Mouse (Mus musculus): ENCODE results near the gene Vps37c.

Gene Vps37c

GRCm38 (mm10) chr19:10713551-10713950 is 25.0 kb downstream of the Vps37c start:
- no peak for ATAC-seq (ENCODE audit: low TSS enrichment)

DNA sequence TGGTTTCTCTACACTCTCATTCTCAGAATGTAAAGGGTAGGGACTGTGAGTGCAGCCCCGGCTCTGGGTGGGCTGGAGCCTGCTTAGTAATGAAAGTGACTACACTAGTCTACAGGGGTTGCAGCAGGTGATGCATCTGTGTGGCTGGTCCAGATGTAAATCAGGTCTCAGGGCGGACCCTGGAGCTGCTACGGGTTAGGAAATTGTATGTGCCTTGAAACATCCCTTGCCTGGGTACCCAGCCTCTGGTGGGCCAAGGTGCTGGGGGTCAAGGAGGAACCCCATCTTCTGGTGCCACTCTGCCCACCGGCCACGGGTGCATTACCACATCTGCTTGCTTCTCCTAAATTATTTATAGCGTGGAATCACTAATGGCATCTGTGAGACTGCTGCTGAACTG is 25.6 kb downstream of the Vps37c start:
- no peak for ATAC-seq (ENCODE audit: low TSS enrichment)

DNA sequence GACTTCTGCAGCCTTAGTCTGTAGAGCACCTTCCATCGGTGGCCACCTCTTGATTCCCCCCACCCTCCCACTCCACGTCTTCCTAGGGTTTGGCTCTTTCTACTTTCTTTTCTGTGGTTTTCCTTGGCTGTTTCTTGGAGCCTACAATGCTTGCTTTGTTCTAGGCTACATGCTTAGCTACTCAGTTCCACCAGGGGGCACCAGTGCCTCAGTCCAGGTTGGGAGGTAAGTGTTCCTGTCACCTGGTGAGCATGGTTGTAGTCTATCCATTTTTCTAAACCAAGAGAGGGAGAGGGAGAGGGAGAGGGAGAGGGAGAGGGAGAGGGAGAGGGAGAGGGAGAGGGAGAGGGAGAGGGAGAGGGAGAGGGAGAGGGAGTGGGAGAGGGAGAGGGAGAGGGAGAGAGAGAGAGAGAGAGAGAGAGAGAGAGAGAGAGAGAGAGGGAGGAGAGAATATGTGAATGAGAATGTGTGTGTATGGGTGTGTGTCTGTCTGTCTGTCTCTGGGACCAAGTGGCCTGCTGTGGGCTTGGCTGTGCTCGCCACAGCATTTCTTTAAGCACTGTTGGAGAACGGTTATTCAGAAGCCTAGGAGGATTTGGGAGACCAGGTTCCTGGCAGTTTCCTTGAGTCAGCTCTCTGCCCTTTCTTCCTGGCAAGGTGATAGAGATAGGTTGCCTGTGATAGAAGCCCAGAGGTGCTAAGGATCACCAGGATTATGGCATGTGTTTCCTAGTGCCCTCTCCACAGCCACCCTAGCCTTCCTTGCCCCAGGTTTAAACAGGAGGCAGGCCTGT is 26.3 kb downstream of the Vps37c start:
- ATAC-seq (ENCODE audit: low TSS enrichment), result peak; percentile 76

DNA sequence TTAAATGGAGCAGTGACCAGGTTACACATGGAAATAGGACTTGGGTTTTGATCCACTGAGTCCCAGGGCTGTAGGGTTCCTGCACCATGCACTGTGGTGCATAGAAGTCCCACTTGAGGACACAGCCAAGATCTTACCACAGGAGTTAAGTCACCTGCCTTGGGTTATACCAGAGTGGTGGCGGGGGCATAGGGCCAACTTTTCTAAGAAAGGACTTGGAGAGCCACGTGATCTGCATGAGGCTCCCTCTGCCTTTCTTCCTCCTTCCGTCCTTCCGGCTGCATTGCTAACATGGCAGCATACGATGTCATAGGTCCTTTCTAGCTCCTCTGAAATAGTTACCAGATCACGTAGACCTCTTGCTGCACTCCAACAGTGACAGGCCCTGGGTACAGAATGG is 26.9 kb downstream of the Vps37c start:
- no peak for ATAC-seq (ENCODE audit: low TSS enrichment)

DNA sequence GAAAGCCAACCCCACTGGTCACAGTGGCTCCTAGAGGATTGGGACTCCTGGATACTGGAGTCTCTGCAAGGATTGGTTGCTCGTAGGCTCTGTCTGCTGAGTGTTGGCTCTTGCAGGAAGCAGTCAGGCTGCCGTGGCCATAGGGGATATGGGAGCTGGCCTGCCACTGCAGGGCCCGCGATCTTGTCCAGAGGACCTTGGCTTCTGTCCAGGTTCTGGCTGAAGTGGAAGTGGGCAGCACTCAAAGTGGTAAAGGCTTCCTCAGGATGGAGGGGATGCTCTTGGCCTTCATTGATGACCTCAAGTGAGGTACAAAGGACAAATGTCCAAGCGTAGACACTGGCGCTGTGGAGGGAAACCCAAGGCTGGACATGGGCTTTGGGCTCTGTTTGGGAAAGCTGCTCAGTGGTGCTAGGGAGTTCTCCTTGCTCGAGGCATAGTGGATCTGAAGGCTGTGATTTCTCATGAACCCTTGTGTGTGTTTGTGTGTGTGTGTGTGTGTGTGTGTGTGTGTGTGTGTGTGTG is 29.8 kb downstream of the Vps37c start:
- no peak for ATAC-seq (ENCODE audit: low TSS enrichment)

GRCm38 (mm10) chr19:10719751-10720150 is 31.2 kb downstream of the Vps37c start:
- no peak for ATAC-seq (ENCODE audit: low TSS enrichment)

DNA sequence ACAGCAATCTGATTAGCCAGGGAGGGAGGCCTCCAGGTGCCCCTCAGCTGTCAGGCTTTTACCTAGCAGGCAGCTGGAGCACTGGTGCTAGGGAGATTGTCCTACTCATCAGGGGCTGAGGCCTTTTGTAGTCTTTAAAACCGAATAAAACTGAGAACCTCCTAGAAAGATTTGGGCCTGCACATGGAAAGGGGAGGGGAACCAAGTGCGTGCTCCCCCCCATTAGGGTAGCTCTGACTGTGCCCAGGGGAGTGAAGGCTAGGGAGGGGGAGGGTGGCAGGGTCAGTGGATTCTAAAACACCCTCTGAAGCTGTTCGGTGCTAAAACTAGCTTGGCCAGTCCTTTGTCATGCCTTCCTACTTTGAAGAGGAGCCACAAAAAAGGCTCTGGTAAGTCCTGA is 32.0 kb downstream of the Vps37c start:
- no peak for ATAC-seq (ENCODE audit: low TSS enrichment)

- ATAC-seq (ENCODE audit: low TSS enrichment), result no peak
Measured at GRCm38 (mm10) chr19:10721064-10721463, 32.5 kb downstream of the Vps37c start.

DNA sequence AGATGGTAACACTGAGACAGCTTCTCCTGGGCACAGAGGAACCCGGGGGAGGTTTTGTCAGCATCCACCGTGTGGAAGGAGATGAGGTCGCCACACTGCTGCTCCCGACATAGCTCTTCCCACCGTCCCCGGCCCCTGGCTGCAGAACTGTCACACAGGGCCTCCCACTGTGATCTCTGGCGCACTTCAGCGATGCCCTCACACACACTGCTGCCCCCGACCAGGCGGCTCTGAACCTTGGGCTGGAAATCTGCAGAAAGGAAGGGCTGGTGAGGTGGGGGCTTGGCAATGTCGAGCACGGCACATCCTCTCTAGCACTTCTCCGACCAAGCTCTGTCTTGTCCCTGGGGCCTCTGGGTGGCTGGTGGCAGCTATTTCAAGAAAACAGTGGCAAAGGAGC is 34.5 kb downstream of the Vps37c start:
- peak; percentile 48; the same call in 1 of the 2 replicates for ATAC-seq (ENCODE audit: low TSS enrichment)

GRCm38 (mm10) chr19:10723649-10724048 is 35.1 kb downstream of the Vps37c start:
- no peak for ATAC-seq (ENCODE audit: low TSS enrichment)

DNA sequence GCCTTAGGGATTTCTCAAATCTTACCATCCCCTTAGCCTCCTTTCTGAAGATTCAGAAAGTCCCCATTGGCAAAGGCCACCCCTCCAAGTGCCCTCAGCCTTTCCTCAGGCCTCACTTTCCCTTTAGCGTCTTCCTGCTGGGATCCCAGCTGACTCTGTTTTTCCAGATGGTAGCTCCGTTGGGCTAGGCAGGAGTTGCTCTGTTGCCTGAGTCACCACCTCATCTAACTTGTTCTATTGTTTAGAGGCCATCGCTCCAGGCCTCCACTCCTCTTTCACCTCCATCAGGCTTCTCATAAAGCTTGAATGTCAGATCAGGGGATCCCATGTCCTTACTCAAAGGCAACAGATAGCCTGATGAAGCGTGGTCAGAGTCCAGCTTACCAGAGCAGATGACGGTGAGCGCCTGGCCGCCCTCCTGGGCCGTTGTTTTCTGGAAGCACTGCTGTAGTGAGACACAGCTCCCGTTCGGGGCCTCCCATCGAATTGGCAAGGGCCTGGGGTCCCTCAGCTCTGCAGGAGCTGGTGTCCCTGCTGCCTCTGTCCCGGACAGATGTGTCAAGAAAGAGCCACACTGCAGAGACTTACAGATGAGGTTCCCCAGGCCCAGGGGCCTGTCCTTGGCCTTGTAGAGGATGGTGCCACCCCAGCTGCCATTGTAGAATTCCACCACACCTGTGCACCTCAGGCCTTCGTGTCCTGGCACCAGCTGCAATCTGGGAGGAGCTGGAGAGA is 36.3 kb downstream of the Vps37c start:
- no peak for ATAC-seq (ENCODE audit: low TSS enrichment)

DNA sequence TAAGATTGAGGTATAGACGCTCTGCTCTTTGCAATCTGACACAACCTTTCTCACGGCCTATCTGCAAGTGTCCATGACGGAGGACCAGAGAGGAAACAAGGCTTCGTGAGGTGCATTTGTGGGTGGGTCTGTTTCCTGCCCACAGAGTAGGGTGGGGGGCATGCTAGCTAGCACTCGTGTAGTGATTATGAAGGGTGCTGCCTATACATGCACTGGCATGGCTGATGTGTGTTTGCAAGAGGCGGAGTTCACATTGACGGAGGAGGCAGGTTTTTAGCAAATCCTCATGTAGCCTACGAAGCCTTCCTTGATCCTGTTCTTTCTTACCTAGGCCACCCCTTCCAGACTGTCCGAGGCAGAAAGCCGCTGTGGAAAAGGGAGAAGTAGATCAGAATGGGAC is 41.4 kb downstream of the Vps37c start:
- no peak for ATAC-seq (ENCODE audit: low TSS enrichment)

DNA sequence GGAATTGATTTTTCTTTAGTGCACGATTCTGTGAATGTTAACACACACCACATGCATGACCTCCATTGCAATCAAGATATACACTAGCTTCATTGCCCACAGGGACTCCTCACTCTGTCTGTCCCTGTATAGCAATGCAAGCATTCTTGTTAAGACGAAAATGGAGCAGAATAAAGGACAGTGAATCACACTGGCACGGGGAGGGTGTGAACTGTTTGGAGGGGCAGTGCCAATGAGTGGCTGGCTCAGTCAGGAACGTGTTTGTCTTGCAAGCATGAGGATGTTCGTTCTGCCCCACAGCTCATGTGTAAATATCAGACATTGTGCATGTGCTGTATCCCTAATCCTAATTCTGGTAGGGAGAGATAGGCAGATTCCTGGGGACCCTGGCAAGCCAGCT is 41.9 kb downstream of the Vps37c start:
- ATAC-seq (ENCODE audit: low TSS enrichment), result peak; percentile 91

DNA sequence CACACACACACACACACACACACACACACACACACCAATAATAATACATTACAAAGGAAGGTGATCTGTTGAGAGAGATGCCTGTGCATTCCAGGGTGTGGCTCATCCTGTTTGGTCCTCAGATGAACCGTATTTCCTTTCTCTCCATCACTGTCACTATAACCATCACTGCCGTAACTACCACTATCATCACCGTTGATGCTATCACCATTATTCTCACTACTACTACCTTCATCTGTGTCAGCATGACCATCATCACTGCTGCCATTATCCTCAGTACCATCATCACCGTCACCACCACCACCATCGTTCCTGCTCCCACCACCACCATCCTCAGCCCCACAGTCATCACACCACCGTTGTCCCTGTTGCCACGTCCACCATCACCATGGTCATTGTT is 43.4 kb downstream of the Vps37c start:
- ATAC-seq (ENCODE audit: low TSS enrichment), result no peak

GRCm38 (mm10) chr19:10732741-10733140 is 44.2 kb downstream of the Vps37c start:
- ATAC-seq (ENCODE audit: low TSS enrichment), result no peak

GRCm38 (mm10) chr19:10733501-10734127 is 45.1 kb downstream of the Vps37c start:
- peak; percentile 48; the same call in 1 of the 2 replicates for ATAC-seq (ENCODE audit: low TSS enrichment)

DNA sequence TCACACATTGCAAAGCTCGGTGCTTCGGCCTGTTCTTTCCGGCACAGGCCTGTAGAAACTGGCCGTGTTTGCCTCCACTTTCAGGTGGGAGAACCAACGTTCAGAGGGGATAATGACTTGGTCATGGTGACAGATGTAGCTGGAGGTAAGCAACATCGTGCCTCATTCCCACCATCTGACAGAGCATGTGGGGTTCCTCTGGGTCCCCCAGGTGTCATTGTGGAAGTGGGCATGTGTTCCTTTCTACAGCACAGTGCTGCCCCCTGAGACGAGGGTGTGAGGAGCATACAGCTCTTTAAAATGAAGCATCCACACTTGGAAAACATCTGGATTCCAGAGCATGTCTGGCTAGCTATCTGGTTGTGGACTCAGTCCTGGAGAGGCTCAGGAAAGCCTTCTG is 46.0 kb downstream of the Vps37c start:
- no peak for ATAC-seq (ENCODE audit: low TSS enrichment)

GRCm38 (mm10) chr19:10735061-10735460 is 46.5 kb downstream of the Vps37c start:
- no peak for ATAC-seq (ENCODE audit: low TSS enrichment)

DNA sequence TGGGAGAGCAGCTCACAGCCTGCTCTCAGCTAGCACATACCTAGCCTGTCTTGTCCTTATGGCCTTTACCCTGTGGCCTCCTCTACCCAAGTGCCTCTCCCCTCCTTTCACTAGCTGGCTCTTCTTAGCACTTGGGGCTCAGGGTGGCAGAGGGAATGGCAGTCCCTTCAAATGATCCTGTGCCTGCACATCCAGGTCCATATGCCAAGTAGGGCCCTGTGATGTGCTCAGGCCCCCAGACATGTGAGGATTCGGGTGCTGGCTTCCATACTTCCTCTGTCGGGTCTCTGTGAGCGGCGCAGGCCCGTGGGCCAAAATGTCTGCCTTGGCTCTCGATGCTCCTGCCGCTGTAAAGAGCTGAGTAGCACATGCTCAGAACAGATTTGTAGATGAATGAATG is 47.3 kb downstream of the Vps37c start:
- ATAC-seq (ENCODE audit: low TSS enrichment), result no peak

DNA sequence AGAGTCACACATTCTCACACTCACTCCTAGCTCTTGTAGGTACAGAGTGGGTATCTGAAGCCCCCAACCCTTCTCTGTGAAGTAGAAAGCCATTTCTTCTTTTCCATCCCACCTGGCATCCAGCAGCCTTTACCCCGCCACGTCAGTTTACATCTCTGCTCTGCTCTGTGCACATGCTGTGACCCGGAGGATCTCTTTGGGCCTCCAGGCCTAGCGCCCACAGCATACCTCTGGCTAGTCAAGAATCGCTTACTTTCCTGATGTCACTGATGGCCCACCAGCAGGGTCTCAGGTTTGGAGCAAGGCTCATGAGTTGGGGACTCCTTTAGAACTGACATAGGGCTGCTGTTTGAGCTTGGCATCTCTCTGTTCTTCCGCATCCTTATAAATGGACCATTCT is 49.5 kb downstream of the Vps37c start:
- ATAC-seq (ENCODE audit: low TSS enrichment), result no peak

GRCm38 (mm10) chr19:10738811-10739210 is 50.3 kb downstream of the Vps37c start, which contains the start of gene Cd5:
Gene Cd5 (minus strand): TSS chr19:10739002.
- ATAC-seq (ENCODE audit: low TSS enrichment), result no peak

GRCm38 (mm10) chr19:10739916-10740315 is 51.4 kb downstream of the Vps37c start:
- ATAC-seq (ENCODE audit: low TSS enrichment), result no peak

Measured in frontal cortex, adult (tissue).